Mouse (Mus musculus) liver, adult (tissue): ENCODE data around the gene Ak4.

Experiments
- GATA4 ChIP-seq: IDR thresholded peaks from 2 replicates; pipeline ENCODE4 v1.6.1; 2014; ENCODE audit warnings: mild to moderate bottlenecking, low read length; ENCODE audit not compliant: insufficient replicate concordance

Gene Ak4

GRCm38 (mm10) chr4:101490320-101490917 lies 71.3 kb downstream of the Ak4 start:
- no peak for TF ChIP-seq GATA4

DNA sequence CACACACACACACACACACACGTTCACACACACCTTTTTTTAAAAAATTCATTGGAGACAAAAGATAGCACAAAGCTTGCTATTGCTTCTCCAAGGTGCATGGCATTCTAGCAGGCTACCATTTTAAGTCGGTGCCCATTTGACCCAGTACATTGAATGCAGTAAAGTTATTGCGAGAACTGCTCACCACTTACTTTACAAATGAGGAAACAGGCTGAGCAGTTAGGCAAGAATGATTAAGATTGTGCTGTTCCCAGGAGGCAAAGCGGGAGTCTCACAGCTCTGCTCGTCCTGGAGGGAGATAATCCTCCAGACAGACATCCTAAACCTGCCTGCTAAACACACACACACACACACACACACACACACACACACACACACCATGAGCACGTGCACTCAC lies 72.6 kb downstream of the Ak4 start:
- no peak for TF ChIP-seq GATA4

- no peak for TF ChIP-seq GATA4
These were observed 74.6 kb downstream of the Ak4 start for GRCm38 (mm10) chr4:101493611-101494197.

DNA sequence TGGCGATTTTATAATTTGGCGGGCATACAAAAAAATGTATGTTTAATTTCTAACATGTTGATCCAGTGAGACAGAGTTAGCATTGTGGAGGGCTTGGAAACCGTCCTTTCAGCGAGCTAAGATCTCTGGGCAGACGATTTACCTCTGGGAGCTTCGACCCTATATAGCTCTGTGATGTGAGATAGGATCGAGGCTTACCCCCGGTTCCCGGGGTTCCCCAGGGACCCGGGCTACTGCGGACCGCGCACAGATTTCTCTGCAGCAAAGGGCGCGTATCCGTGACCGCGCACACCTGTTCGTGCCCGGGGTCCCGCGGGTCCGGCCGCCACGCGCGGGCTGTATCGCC lies 77.1 kb downstream of the Ak4 start:
- TF ChIP-seq GATA4 = no peak

DNA sequence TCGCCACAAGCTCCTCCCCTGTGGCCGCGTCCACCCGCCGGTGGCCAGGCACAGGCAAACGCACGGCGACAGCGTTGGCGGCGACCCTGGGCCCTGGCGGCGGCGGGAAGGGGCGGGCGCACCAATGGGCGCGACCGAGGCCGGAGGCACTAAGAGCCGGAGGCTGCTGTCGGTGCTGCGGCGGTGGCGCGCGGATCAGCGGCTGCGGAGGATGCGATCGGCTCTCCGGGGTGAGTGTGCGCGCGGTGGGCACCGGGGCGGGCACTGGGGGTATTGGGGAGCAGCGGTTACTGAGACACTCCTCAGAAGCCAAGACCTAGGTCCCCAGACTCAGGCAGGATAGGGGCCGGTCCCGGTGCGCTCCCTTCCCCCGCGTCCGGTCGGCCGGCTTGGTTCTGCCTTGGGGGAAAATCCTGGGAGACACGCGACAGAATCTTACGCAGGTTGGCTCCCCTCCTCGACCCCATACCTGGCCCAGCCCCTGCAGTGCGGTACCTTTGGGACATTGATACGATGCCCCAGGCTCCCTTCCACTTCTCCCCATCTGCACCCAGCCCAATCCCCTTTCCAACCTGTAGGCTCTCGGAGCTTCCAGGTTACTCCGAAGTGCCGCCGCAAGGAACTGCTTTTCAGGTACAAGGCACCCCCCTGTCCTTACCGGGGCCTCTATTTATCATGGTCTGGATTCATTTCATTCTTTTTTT lies 77.6 kb downstream of the Ak4 start, which contains the start of gene Dnajc6:
Gene Dnajc6 (plus strand): TSS at position 115 of the 704 bp plus-strand sequence.
- TF ChIP-seq GATA4 = no peak

GRCm38 (mm10) chr4:101497336-101497735 lies 78.3 kb downstream of the Ak4 start:
- TF ChIP-seq GATA4 = no peak

DNA sequence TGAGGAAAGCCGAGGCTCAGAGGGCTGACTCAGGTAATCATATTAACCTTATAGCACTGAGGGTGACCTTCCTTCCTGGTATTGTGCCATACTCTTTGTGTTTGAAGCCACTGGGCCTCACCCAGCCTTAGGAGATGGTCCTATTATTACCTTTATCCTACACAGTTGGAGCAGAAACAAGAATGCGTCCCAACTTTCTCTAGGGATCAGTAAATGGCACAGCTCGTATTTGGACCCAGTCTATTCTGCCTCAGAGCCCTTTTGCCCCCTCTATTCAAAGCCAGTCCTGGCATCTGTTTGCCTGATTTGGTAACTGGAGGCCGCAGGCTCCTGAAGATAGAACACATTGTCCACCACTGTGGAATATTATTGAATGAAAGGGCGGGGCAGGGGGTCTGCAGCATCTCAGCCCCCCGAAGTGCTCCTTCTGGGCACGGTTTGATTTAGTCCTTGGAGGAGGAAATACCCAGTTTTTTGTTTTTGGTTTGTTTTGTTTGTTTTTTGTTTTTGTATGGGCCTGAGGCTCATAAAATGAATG lies 85.5 kb downstream of the Ak4 start:
- TF ChIP-seq GATA4 = no peak

DNA sequence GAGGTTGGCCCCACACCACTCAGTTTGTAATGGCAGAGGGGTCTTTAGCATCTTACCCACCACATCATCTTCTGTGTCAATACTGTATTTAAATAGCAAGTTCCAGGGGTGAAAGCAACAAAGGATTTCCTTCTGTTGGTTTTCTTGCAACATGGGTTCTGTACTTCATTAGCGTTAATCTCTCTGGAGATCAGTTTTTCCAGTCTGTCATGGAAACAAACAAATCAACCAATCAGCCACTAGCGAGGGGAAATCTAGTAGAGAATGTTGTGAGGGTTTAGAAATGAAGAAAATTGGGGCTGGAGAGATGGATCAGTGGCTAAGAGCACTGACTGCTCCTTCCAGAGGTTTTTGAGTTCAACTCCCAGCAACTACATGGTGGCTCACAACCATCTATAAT lies 86.9 kb downstream of the Ak4 start:
- no peak for TF ChIP-seq GATA4

DNA sequence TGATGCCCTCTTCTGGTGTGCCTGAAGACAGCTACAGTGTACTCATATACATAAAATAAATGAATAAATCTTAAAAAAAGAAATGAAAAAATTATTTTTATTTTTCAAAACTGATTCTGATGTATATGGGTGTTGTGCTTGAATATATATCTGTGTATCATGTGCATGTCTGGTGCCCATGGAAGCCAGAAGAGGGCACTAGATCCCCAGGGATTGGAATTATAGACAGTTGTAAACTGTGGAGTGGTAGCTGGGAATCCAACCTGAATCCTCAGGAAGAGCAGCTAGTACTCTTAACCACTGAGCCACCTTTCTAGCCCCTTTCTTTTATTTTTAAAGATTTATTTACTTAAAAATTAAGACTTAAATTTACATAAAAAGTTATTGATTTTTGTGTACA lies 87.3 kb downstream of the Ak4 start:
- no peak for TF ChIP-seq GATA4

GRCm38 (mm10) chr4:101507571-101508422 lies 88.7 kb downstream of the Ak4 start:
- TF ChIP-seq GATA4 = no peak

- no peak for TF ChIP-seq GATA4
These were observed 89.4 kb downstream of the Ak4 start for GRCm38 (mm10) chr4:101508431-101508830.

- TF ChIP-seq GATA4 = no peak
These were observed 89.9 kb downstream of the Ak4 start for GRCm38 (mm10) chr4:101508851-101509577.

DNA sequence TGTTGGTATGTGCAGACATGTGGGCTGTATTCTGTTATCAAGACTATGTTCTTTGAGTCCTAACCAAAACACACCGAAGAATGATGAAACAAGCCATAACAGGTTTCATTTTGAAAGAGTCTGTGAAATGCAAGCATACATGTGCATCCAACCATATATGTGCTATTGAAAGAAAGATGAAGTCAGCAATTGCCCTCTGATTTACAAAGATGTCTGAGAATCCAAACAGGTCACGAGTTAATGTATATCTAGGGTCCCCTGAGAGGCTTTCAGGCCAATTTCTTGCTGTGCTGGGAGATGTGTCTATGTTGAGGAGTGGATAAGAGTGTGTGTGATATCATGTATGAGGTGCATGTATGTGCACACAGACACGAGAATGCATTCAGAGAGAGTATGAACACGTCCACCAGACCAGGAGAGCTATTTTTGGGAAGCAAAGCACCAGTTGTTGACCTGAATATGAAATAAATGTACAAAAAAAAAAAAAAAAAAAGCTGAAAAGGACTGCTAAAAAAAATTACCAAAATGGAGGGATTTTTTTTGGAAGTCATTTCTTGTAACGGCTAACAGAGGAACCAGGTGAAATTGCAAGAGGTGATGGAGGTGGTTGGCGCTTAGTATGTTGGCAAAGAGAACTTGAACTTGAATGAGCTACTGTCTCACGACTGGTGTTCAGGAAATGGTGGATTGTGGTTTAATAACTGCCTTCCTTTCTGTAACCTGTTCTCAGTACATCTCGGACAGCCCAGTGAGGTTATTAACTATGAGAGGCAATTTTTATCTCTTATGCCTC lies 91.2 kb downstream of the Ak4 start:
- TF ChIP-seq GATA4 = no peak

DNA sequence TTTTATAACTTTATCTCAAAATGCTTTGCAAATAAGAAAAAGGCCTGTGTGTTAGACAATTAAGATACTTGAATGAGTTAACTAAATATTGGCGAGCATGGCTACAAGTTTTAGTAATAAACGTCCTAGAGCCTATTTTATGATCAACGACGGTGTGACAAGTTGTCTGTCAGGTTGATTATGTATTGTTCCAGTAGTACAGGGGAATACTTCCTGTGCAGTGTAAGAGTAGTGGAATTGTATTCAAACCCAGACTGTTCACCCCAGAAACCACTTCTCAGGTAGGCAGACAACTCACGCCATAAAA lies 91.8 kb downstream of the Ak4 start:
- no peak for TF ChIP-seq GATA4

GRCm38 (mm10) chr4:101511768-101512521 lies 92.9 kb downstream of the Ak4 start:
- no peak for TF ChIP-seq GATA4
